23 mouse cellular contexts compared by ENCODE assay signal in the genomic region with DNA sequence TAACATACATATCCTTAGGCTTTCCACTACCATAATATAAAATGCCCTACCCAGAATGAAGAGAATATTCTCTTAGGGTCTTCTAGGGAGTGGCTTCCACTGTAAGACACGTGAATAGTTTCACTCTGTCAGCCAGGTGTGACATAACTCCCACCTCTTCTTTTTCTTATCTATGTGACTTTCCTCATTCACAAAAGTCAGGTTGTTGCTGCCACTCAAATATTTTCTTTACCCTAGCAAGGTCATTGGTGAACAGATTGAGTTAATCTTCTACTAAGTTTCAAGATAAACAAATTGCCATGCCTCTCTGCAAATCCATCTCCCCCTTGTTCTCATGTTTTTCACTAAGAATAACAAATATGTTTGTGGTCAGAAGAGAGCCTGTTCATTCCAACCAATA. TPM values are rescaled to one million over a fixed set of nuclear protein-coding genes. Genes with fewer than 3 reads are reported as not detected.
"Had no signal": no experiment of that assay in that cellular context is flagged by ENCODE, and none has a peak within 500 bp of the region (broad histone marks: within the 10 kb centered on the region; RNA-seq: fewer than 3 reads in every experiment).

No protein-coding gene starts in this region.

- H3K27ac ChIP-seq: limb, embryonic 12.5 days; limb, embryonic 15.5 days; liver, embryonic 15.5 days; macrophage; midbrain, embryonic 12.5 days; midbrain, embryonic 15.5 days; neural tube, embryonic 12.5 days; neural tube, embryonic 15.5 days; stomach, postnatal 0 days had no signal

- H3K9ac ChIP-seq: limb, embryonic 12.5 days; limb, embryonic 15.5 days; liver, embryonic 15.5 days; lung, embryonic 14.5 days; midbrain, embryonic 12.5 days; midbrain, embryonic 15.5 days; neural tube, embryonic 12.5 days; neural tube, embryonic 15.5 days had no signal

- DNase-seq: kidney, postnatal 10 days; kidney, postnatal 4 days; left cerebral cortex, postnatal 4 days; lung, embryonic 14.5 days; right cerebral cortex, adult 18-20 months; right cerebral cortex, postnatal 14 days; right cerebral cortex, postnatal 4 days; thymus, adult 2 months; thymus, postnatal 14 days; thymus, postnatal 4 days had no signal

- H3K36me3 ChIP-seq: limb, embryonic 12.5 days; limb, embryonic 15.5 days; liver, embryonic 15.5 days; midbrain, embryonic 12.5 days; midbrain, embryonic 15.5 days; neural tube, embryonic 12.5 days; neural tube, embryonic 15.5 days had no signal

- ATAC-seq: hindbrain, embryonic 16.5 days; lung, postnatal 0 days; midbrain, embryonic 15.5 days had no signal

- H3K4me2 ChIP-seq: limb, embryonic 12.5 days; limb, embryonic 15.5 days; liver, embryonic 15.5 days; lung, embryonic 14.5 days; midbrain, embryonic 12.5 days; midbrain, embryonic 15.5 days; neural tube, embryonic 12.5 days; neural tube, embryonic 15.5 days had no signal

- H3K4me1 ChIP-seq: limb, embryonic 12.5 days; limb, embryonic 15.5 days; liver, embryonic 15.5 days; midbrain, embryonic 12.5 days; midbrain, embryonic 15.5 days; neural tube, embryonic 15.5 days had no signal

- H3K9me3 ChIP-seq: limb, embryonic 12.5 days; limb, embryonic 15.5 days; liver, embryonic 15.5 days; midbrain, embryonic 12.5 days; midbrain, embryonic 15.5 days; neural tube, embryonic 12.5 days; neural tube, embryonic 15.5 days had no signal

- H3K4me3 ChIP-seq: limb, embryonic 12.5 days; limb, embryonic 15.5 days; liver, embryonic 15.5 days; midbrain, embryonic 12.5 days; midbrain, embryonic 15.5 days; neural tube, embryonic 12.5 days; neural tube, embryonic 15.5 days had no signal

- H3K27me3 ChIP-seq: limb, embryonic 12.5 days; limb, embryonic 15.5 days; liver, embryonic 15.5 days; midbrain, embryonic 12.5 days; midbrain, embryonic 15.5 days; neural tube, embryonic 12.5 days; neural tube, embryonic 15.5 days had no signal

RNA-seq across cellular contexts. Expression of a gene that starts 3.9 kb away (rescaled TPM):
- polyA plus RNA-seq: kidney, embryonic 14.5 days; limb, embryonic 12.5 days; limb, embryonic 15.5 days; macrophage; midbrain, embryonic 12.5 days; neural tube, embryonic 12.5 days; stomach, embryonic 14.5 days; stomach, postnatal 0 days; thymus, adult 2 months had no signal

RNA-seq across cellular contexts. Expression of a gene that starts 50.1 kb away (rescaled TPM):
- polyA plus RNA-seq: hindbrain, embryonic 16.5 days; kidney, embryonic 14.5 days; limb, embryonic 12.5 days; limb, embryonic 15.5 days; liver, embryonic 15.5 days; lung, embryonic 14.5 days; lung, postnatal 0 days; macrophage; midbrain, embryonic 12.5 days; midbrain, embryonic 15.5 days; neural tube, embryonic 12.5 days; neural tube, embryonic 15.5 days; stomach, embryonic 14.5 days; stomach, postnatal 0 days had no signal
